Mouse (Mus musculus) MEL-GATA-1-ER (cell line): Measurements from ENCODE around the gene Mrpl48.

ENCODE experiments used
- DNase-seq: peaks from one replicate; pipeline ENCODE4 v3.0.0-alpha.2; 2012; ENCODE audit warnings: low read depth; ENCODE audit errors: extremely low read depth

Gene Mrpl48

GRCm38 (mm10) chr7:100535831-100536230 lies 72.3 kb downstream of the Mrpl48 start:
- no peak for DNase-seq

GRCm38 (mm10) chr7:100534216-100534615 lies 73.9 kb downstream of the Mrpl48 start:
- peak; percentile 80 for DNase-seq

GRCm38 (mm10) chr7:100533503-100533902 lies 74.6 kb downstream of the Mrpl48 start:
- DNase-seq = no peak

DNA sequence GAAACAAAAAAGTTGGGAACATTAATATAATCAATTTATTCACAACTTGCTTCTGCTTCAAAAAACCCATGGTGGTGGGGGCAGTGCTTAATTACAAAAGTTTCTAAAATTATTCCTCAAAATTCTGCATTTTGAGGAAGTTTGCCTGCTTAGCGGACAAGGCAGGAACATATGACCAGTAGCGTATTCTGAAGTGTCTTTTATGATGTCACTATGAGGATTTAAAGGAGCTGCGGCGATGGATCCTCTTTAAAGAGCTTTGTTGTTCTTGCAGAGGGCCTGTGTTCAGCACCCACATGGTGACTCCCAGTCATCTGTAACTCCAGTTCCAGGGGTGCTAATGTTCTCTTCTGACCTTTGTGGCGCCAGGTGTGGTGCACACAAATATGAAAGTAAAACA lies 77.3 kb downstream of the Mrpl48 start:
- DNase-seq = no peak

DNA sequence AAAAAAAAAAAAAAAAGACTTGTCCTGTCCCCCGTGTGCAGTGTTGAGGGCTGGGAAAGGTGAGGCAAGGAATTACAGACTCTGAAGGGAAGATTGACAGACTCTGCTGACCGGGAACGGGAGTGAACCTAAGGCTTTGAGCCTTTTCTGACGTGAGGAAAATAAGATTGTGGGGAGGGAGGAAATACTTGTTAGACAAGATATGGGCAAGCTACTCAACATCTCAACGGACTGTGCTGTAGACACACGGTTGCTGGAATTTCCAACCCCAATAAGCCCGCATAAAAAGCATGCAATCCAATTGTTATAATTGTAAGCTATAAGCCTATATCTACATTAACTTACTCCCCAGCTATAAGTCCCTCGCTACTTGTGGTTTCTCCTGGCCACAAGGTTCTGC lies 83.4 kb downstream of the Mrpl48 start:
- peak; percentile 58 for DNase-seq

DNA sequence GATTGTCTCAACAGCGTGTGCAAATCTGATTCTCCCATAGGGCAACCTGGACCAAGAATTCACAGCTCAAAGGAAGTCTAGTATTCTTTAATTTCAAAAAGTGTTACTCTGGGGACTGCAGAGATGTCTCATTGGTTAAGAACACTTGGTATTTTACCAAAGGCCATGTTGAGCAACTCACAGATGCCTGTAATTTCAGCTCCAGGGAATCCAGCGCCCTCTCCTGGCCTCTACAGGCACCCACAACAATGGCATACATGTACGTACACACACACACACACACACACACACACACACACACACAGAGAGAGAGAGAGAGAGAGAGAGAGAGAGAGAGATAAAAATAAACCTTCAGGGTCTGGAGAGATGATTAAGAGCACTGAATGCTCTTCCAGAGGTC lies 85.9 kb downstream of the Mrpl48 start:
- no peak for DNase-seq

GRCm38 (mm10) chr7:100520663-100521285 lies 87.3 kb downstream of the Mrpl48 start:
- DNase-seq = peak; percentile 47

DNA sequence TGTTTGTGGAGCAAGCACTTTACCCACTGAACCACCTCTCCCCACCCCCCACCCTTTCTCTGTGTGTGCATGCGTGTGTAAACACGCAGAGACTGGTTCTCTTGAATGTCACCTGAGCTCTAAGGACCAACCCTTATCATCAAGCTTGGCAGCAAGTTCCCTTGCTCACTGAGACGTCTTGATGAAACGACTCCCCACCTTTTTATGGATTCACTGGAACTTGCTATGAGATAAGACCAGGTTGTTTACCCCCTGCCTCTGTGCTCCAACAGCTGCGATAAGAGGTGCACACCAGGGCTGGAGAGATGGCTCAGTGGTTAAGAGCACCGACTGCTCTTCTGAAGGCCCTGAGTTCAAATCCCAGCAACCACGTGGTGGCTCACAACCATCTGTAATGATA lies 87.9 kb downstream of the Mrpl48 start:
- no peak for DNase-seq

DNA sequence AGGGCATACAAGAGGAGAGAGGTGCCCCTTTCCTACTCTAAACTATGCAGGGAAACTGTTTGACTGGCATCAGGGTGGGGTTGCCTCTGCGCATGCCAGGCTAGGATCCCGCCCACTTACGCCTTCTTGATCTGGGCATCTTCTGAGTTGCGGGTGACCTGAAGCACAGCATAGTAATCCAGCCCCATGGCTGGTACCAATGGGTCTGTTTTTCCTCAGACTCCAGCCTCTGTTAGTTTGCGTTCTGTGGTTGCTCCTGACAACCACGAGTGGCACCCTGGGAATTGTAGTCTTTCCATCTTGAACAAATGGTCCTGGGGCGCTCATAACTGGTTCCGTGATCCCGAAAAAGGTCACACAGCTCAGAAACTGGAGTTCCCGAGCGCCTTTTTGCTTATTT lies 93.5 kb downstream of the Mrpl48 start, which contains the start of gene Dnajb13:
Gene Dnajb13, minus strand, starts transcription at position 388 of the 400 bp plus-strand sequence.
- DNase-seq = no peak

DNA sequence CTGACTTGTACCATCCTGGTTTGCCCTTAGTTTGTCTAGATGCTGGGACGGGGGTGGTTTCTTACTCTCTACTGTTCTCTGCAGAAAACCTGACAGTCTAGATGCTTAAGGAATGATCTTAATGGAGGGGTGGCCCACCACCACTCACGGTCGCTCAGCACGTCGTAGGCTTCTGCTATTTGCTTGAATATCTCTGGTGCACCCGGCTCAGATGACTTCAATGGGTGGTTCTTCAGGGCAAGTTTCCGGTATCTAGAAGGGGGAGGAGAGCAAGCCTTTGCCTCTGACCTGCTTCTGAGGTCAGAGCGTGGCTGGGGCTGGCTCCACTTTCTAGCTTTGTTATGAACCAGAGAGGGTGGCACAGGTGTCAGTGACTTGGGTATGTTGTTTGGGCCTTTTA lies 96.5 kb downstream of the Mrpl48 start:
- no peak for DNase-seq

GRCm38 (mm10) chr7:100508670-100509069 lies 99.4 kb downstream of the Mrpl48 start:
- no peak for DNase-seq

GRCm38 (mm10) chr7:100506494-100506893 lies 101.6 kb downstream of the Mrpl48 start:
- DNase-seq = no peak

GRCm38 (mm10) chr7:100504740-100505487 lies 103.2 kb downstream of the Mrpl48 start:
- DNase-seq = no peak

GRCm38 (mm10) chr7:100503076-100503475 lies 105.0 kb downstream of the Mrpl48 start:
- no peak for DNase-seq

GRCm38 (mm10) chr7:100502374-100502922 lies 105.7 kb downstream of the Mrpl48 start:
- DNase-seq = no peak

- DNase-seq = no peak
Observed at GRCm38 (mm10) chr7:100501844-100502373, 106.2 kb downstream of the Mrpl48 start.

DNA sequence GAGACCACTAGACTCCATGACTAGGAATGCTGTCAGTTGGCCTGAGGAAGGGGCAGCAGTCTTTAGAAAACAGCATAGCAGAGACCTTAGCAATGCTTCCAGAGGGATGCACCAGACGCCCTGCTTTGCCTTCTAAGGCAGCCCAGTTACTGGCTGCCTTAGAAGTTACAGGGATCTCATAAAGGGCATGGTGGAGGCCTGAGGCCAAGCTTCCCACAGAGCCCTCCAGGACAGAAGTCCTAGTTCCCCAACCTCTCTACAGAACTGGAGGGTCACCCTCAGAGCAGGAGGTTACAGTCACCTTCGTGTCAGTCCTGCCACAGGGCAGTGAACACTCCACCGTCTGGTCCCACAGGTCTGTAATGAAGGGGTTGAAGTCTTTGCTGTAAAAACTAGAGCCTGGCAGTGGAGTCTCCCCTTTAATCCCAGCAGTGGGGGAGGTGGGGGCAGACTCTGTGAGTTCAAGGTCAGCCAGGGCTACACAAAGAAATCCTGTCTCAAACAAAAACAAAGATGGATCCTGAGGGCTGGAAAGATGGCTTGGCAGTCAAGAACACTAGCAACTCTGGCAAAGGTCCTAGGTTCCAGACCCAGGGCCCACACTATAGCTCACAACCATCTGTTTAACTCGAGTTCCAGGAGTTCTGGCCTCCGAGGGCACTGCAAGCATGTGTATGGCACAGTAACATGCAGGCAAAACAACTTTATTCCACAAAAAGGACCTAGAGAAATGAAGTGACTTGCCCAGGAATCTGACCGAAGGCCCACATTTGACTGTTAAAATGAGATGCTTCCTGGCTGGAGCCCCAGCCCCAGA lies 106.9 kb downstream of the Mrpl48 start:
- DNase-seq = no peak

GRCm38 (mm10) chr7:100500276-100500977 lies 107.7 kb downstream of the Mrpl48 start:
- no peak for DNase-seq

GRCm38 (mm10) chr7:100499465-100499864 lies 108.6 kb downstream of the Mrpl48 start:
- DNase-seq = no peak

GRCm38 (mm10) chr7:100497982-100498381 lies 110.1 kb downstream of the Mrpl48 start:
- no peak for DNase-seq

DNA sequence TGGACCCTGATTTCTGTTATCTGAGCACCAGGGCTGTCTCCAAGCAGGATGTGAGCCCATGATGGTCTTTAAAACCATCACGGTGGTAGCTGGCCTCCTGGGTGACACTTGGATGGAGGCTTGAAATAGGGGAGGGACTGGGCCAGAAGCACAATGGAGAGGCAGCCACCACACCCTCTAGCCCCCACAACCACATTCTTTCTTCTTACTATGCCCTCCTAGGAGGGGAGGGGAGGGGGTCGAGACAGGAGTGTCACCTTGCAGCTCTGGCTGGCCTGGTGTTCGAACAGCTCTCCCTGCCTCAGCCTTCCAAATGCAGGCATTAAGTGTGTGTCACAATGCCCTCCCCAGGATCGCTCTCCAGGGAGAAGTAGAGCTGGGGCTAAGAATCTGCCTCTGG lies 110.7 kb downstream of the Mrpl48 start:
- no peak for DNase-seq
